Mouse (Mus musculus) heart, adult 8-10 months (tissue): ENCODE results near the gene Card11. TPM values are rescaled to one million over a fixed set of nuclear protein-coding genes. Genes with fewer than 3 reads are reported as not detected.

ENCODE experiments used
- DNase-seq: peaks from one replicate; pipeline ENCODE4 v3.0.0; 2022; ENCODE audit warnings: low spot score
- total RNA-seq, 4 experiments: library from RNA; stranded (reverse); gene quantifications; 2 replicates each; pipeline ENCODE4 v1.2.4; 2022

Card11 gene
- total RNA-seq = 1 to 10 TPM in 1 of 4 experiments, under 1 TPM in 3; 0.08 to 1.0 (median 0.42) TPM

GRCm38 (mm10) chr5:141000349-141000748, at the start of gene Card11:
Gene Card11, minus strand, starts transcription at chr5:141000582.
- no peak for DNase-seq

- no peak for DNase-seq
Measured at GRCm38 (mm10) chr5:141047651-141048218, 47.4 kb upstream of the Card11 start.

GRCm38 (mm10) chr5:141044976-141045375, 44.6 kb upstream of the Card11 start:
- DNase-seq = no peak

GRCm38 (mm10) chr5:141043654-141044447, 43.5 kb upstream of the Card11 start:
- DNase-seq = no peak

- no peak for DNase-seq
Measured at GRCm38 (mm10) chr5:141042406-141042805, 42.0 kb upstream of the Card11 start.

DNA sequence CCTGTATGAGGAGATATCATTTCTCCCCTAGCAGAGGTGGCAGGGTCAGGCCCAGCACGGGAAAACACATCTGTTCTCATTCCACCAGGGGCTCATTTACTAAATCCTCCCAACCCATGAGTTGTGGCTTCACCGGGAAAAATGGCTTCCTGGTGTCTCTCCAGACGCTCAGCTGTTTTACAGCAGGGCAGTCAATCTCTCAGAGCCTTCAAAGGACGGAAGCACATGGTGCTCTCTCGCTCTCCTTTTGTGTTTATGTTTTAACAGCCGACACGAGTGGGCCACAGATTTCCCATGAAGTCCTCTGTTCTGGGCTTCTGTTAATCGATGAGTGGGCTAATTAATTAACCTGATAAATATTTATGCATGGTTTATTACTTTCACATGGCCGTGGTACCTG, 40.5 kb upstream of the Card11 start:
- no peak for DNase-seq

- no peak for DNase-seq
Measured at GRCm38 (mm10) chr5:141038342-141038741, 38.0 kb upstream of the Card11 start.

DNA sequence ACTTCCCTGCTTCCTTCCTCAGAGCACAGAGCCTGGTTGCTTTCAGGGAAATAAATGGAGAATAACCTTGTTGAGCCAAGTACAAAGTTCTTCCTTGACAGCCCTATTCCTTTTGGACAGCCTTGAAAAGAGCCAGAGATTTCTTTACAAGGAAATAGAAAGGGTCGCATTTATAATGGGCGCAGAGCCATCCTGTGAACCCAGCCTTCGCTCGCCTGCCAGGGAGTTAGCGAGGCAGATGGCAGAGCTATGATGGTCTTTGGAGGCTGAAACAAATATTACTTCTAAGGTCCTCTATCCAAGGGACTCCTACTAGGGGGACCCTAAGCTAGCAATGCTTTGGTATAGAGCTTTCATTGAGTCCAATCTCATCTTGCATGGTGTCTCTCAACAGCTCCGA, 35.0 kb upstream of the Card11 start:
- no peak for DNase-seq

DNA sequence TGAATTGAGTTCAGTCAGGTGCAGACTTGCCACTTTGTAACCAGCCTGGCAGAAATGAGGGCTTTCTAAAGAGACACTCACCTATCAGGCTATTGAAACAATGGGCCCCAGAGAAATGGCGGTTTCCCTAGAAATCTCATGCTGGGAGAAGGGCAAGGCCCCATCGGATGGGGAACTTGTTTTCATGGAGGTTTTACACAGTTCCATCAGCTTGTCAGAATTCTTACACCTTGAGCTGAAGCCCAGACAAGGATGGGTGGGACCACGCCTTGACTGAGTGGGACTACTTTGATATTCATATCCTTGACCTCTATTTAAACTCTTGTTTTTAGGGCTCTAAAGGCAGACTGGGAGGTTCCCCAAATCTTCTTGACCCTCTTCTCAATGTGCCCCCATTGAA, 33.9 kb upstream of the Card11 start:
- no peak for DNase-seq

- no peak for DNase-seq
Measured at GRCm38 (mm10) chr5:141033001-141033400, 32.6 kb upstream of the Card11 start.

DNA sequence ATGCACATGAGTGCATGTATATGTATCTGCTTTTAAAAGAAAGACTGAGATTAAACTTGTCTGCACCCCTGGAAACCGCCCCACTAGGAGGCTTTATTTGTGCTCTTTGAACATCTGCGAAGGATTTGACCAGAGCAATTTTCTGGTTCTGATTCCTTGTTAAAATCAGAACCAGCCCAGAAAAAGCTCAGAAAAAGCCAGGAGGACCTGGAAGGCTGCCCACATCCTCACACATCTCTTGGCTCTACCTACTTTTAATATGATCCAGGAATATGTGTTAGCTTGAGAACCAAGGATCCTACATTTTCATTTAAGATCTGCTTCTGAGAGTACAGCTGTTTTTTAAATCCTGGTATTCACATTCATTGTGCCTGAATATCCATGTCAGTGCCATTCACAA, 29.0 kb upstream of the Card11 start:
- DNase-seq = no peak

GRCm38 (mm10) chr5:141025635-141026034, 25.3 kb upstream of the Card11 start:
- no peak for DNase-seq

- DNase-seq = no peak
Measured at GRCm38 (mm10) chr5:141024435-141024834, 24.1 kb upstream of the Card11 start.

DNA sequence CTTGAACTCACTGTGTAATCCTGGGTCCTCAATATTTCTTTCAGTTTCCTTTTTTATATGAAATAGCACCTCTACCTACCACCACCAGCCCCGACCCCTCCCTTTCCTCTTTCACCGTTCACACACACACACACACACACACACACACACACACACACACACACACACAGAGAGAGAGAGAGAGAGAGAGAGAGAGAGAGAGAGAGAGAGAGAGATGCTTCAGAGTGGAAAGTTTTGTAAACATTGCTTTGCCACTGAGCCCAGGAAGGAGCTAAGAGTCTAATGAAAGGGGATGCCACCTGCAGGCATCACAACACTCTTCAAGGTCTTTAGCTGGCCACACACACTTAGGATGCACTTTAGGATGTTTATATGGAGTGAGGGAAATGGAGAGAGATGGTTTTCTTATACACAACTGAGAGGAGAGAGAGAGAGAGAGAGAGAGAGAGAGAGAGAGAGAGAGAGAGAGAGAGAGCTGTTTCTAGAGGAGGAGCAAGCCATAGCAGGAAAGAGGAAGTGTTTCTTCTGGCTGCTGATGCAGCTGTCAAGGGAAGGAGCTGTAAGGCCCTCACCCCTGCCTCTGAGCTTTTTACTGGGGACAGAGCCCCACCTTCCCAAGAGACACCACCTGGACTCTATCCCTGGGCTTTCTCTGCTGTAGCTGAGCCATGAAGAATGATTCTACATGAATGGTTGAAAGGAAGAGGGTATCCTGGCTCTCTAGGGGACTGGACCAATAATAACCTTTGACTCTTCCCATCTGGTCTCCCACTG, 17.7 kb upstream of the Card11 start:
- no peak for DNase-seq

DNA sequence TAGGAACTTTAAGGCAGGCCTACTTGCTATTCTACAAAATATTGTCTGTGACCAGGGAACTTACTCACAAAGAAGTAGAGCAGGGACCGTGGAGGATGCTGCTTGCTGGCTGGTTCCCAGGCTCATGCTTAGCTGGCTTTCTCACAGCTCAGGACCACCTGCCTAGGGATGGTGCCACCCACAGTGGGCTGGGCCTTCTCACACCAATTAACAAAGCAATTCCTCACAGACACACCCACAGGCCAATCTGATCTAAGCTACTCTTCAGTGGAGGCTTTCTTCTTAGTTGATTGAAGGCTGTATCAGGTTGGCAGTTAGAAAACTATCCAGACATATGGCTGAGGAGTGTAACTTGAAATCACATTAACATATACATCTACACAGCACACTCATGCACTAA, 15.7 kb upstream of the Card11 start:
- DNase-seq = no peak

- no peak for DNase-seq
Measured at GRCm38 (mm10) chr5:141014216-141014615, 13.8 kb upstream of the Card11 start.

GRCm38 (mm10) chr5:141013465-141013864, 13.1 kb upstream of the Card11 start:
- DNase-seq = peak; percentile 8

DNA sequence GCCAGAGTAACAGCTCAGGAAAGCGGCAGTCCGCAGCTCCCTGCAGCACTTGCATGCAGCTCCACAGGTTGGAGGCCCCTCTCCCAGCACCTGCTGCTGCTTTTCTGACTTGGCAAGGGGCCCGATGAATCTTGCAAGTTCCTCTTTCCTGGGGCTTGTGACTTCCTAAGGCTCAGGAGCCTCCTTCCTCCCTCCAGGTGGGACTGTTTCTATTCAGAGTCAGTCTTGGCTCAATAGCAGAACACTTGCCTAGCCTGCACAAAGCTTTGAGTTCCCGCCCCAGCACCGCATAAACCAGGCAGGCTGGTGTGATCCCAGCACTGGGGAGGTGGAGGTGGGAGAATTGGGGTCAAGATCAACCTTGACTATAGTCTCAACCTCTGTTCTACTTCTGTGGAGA, 5.1 kb upstream of the Card11 start:
- DNase-seq = no peak

DNA sequence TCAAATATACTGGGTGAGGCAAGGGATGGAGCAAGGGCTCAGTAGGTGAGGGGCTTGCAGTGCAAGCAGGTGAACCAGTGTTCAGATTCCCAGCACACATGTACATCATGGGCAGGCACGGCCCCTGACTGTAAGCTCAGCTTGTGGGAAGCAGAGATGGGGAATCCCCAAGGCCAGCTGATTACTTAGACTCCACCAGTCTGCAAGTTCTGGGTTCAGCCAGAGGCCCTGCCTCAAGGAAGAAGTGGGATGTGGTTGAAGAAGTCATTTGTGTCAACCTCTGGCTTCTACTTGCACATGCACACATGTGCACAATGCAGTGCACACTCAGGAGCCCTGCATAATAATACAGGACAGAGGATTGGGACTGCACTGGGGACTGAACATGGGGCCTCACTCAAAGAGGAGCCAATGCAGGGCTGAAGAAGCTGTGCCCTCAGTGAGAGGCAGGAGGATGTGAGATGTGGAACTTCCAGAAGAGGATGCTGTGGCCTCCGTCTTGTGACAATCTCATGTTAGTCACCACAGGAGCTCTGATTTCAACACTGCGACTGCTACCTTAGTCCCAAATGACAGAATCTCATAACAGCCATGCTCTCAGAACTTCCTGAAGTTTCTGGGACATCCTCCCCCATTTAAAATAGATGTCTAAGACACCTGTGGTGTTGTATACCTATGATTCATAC, 3.8 kb upstream of the Card11 start:
- no peak for DNase-seq

- no peak for DNase-seq
Measured at GRCm38 (mm10) chr5:140999178-140999672, 1.2 kb downstream of the Card11 start.

DNA sequence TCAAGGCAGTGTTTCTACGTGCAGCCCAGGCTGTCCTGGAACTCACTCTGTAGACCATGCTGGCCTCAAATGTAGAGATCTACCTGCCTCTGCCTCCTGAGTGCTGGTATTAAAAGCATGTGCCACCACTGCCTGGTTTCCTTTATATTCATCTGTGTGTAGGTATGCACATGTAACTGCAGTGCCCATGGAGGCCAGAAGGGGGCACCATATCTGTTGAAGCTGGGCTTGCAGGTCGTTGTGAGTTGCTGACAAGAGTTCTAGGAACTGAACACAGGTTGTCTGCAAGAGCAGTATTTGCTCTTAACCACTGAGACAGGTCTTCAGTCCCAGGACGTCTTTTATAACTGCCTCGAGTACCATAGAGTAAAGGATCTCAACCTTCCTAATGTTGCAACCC, 2.6 kb downstream of the Card11 start:
- DNase-seq = no peak
